Mouse (Mus musculus) bone marrow macrophage, adult 2 months (primary cell): ENCODE results near the gene Layn.

Experiments used
- CTCF ChIP-seq: IDR thresholded peaks from 2 replicates; pipeline ENCODE4 v1.5.1; 2012; ENCODE audit warnings: low read depth, mild to moderate bottlenecking, low read length, moderate library complexity
- POLR2A ChIP-seq: IDR thresholded peaks from 2 replicates; pipeline ENCODE4 v1.6.1; 2012; ENCODE audit warnings: mild to moderate bottlenecking, low read depth, low read length, borderline replicate concordance

GRCm38 (mm10) chr9:51031603-51032002 is 45.3 kb downstream of the Layn start:
- no peak for TF ChIP-seq POLR2A
- no peak for TF ChIP-seq CTCF
